Mouse (Mus musculus) CH12.LX (cell line): ENCODE measurements around the gene Grip1. TPM values are rescaled to one million over a fixed set of nuclear protein-coding genes. Genes with fewer than 3 reads are reported as not detected.

Experiments
- DNase-seq: peaks from one replicate; pipeline ENCODE4 v3.0.0-alpha.2; 2013; ENCODE audit errors: extremely low read depth
- H3K27ac ChIP-seq: 2 replicates; pipeline ENCODE4 v1.5.1; 2012; ENCODE audit warnings: low read depth, mild to moderate bottlenecking, control low read depth, moderate library complexity; ENCODE audit not compliant: insufficient read depth
- H3K27me3 ChIP-seq: replicated peaks from 2 replicates; pipeline ENCODE3; 2012; ENCODE audit warnings: inconsistent platforms
- H3K36me3 ChIP-seq, 2 experiments: replicated peaks in 1 of 2; 2 replicates each; pipeline versions ENCODE3 to v1.6.1; 2012; ENCODE audit warnings: inconsistent platforms in 1 of 2, low read length in 1 of 2, mild to moderate bottlenecking in 1 of 2, mixed read lengths in 1 of 2, moderate library complexity in 1 of 2; ENCODE audit not compliant: control insufficient read depth in 1 of 2, insufficient read depth in 1 of 2
- H3K4me1 ChIP-seq, 2 experiments: 2 replicates each; pipeline ENCODE4 v1.6.1; 2012; ENCODE audit warnings: inconsistent platforms in 1 of 2, moderate library complexity in 1 of 2; ENCODE audit not compliant: insufficient read depth in 2 of 2, control insufficient read depth in 1 of 2
- H3K4me2 ChIP-seq: 2 replicates; pipeline ENCODE4 v1.6.1; 2012; ENCODE audit warnings: low read depth, mild to moderate bottlenecking, control low read depth; ENCODE audit not compliant: poor library complexity, insufficient read depth, severe bottlenecking
- H3K4me3 ChIP-seq, 3 experiments: fragments of 150-350 bp in 1 of 3; sonication (generic) in 1 of 3; replicated peaks in 1 of 3; 2 replicates each; pipeline versions ENCODE3 to v1.5.1; 2011 to 2012; ENCODE audit warnings: low read depth in 2 of 3, low read length in 2 of 3, mild to moderate bottlenecking in 2 of 3, moderate library complexity in 2 of 3, control low read depth in 1 of 3, improper control_type of control experiment in 1 of 3, inconsistent platforms in 1 of 3, mixed read lengths in 1 of 3; ENCODE audit not compliant: poor library complexity in 1 of 3
- H3K79me2 ChIP-seq: replicated peaks from 2 replicates; pipeline ENCODE4 v1.6.1; 2012; ENCODE audit warnings: mild to moderate bottlenecking, moderate library complexity; ENCODE audit not compliant: control insufficient read depth, poor library complexity, insufficient read depth, severe bottlenecking; ENCODE audit errors: extremely low read depth
- H3K9ac ChIP-seq: 2 replicates; pipeline ENCODE4 v1.6.1; 2012; ENCODE audit warnings: low read depth, mild to moderate bottlenecking, control low read depth, moderate library complexity; ENCODE audit not compliant: insufficient read depth
- H3K9me3 ChIP-seq: replicated peaks from 2 replicates; pipeline ENCODE3; 2012; ENCODE audit warnings: low read length, inconsistent platforms, mixed read lengths
- BHLHE40 ChIP-seq: IDR thresholded peaks from 2 replicates; pipeline ENCODE4 v1.6.1; 2011; ENCODE audit warnings: mild to moderate bottlenecking, low read depth, low read length, improper control_type of control experiment
- CHD1 ChIP-seq: IDR thresholded peaks from 2 replicates; pipeline ENCODE4 v1.6.1; 2012; ENCODE audit warnings: low read depth, low read length, improper control_type of control experiment, inconsistent platforms
- CHD2 ChIP-seq: IDR thresholded peaks from 2 replicates; pipeline ENCODE4 v1.6.1; 2011; ENCODE audit warnings: low read length, improper control_type of control experiment
- CTCF ChIP-seq, 2 experiments: IDR thresholded peaks in 1 of 2; conservative IDR thresholded peaks in 1 of 2; 2 replicates each; pipeline ENCODE4 v1.5.1; 2011 to 2012; ENCODE audit warnings: low read depth in 2 of 2, low read length in 2 of 2, improper control_type of control experiment in 1 of 2, inconsistent platforms in 1 of 2, mild to moderate bottlenecking in 1 of 2, moderate library complexity in 1 of 2
- E2F4 ChIP-seq: IDR thresholded peaks from 2 replicates; pipeline ENCODE4 v1.6.1; 2011; ENCODE audit warnings: low read depth, low read length, improper control_type of control experiment; ENCODE audit not compliant: insufficient replicate concordance
- ELF1 ChIP-seq: IDR thresholded peaks from 2 replicates; pipeline ENCODE4 v1.6.1; 2014; ENCODE audit warnings: low read depth, mild to moderate bottlenecking, inconsistent platforms, low read length, improper control_type of control experiment
- EP300 ChIP-seq: IDR thresholded peaks from 2 replicates; pipeline ENCODE4 v1.6.1; 2011; ENCODE audit warnings: low read length, improper control_type of control experiment
- ETS1 ChIP-seq: conservative IDR thresholded peaks from 2 replicates; pipeline ENCODE4 v1.6.1; 2012; ENCODE audit warnings: low read depth, mild to moderate bottlenecking, inconsistent platforms, low read length, improper control_type of control experiment, moderate library complexity
- GABPA ChIP-seq: IDR thresholded peaks from 2 replicates; pipeline ENCODE4 v1.6.1; 2012; ENCODE audit warnings: low read depth, low read length, improper control_type of control experiment, inconsistent platforms; ENCODE audit not compliant: insufficient replicate concordance
- HCFC1 ChIP-seq: IDR thresholded peaks from 2 replicates; pipeline ENCODE4 v1.6.1; 2012; ENCODE audit warnings: low read depth, mild to moderate bottlenecking, inconsistent platforms, low read length, improper control_type of control experiment
- IRF4 ChIP-seq: IDR thresholded peaks from 2 replicates; pipeline ENCODE4 v1.6.1; 2014; ENCODE audit warnings: low read depth, mild to moderate bottlenecking, inconsistent platforms, low read length, improper control_type of control experiment
- JUN ChIP-seq: IDR thresholded peaks from 2 replicates; pipeline ENCODE4 v1.6.1; 2011; ENCODE audit warnings: low read depth, mild to moderate bottlenecking, low read length, improper control_type of control experiment, moderate library complexity; ENCODE audit not compliant: insufficient read depth
- JUND ChIP-seq: conservative IDR thresholded peaks from 2 replicates; pipeline ENCODE4 v1.6.1; 2011; ENCODE audit warnings: low read depth, low read length, improper control_type of control experiment
- KAT2A ChIP-seq: IDR thresholded peaks from 2 replicates; pipeline ENCODE4 v1.6.1; 2012; ENCODE audit warnings: low read length, improper control_type of control experiment, inconsistent platforms; ENCODE audit not compliant: insufficient replicate concordance
- MAFK ChIP-seq: IDR thresholded peaks from 2 replicates; pipeline ENCODE4 v1.6.1; 2011; ENCODE audit warnings: low read length, improper control_type of control experiment; ENCODE audit not compliant: insufficient replicate concordance
- MAX ChIP-seq: IDR thresholded peaks from 2 replicates; pipeline ENCODE4 v1.6.1; 2011; ENCODE audit warnings: low read length, improper control_type of control experiment
- MAZ ChIP-seq: IDR thresholded peaks from 2 replicates; pipeline ENCODE4 v1.6.1; 2012; ENCODE audit warnings: low read depth, mild to moderate bottlenecking, inconsistent platforms, low read length, improper control_type of control experiment, moderate library complexity
- MEF2A ChIP-seq: IDR thresholded peaks from 2 replicates; pipeline ENCODE4 v1.6.1; 2014; ENCODE audit warnings: low read depth, mild to moderate bottlenecking, inconsistent platforms, low read length, improper control_type of control experiment, borderline replicate concordance
- MXI1 ChIP-seq: IDR thresholded peaks from 2 replicates; pipeline ENCODE4 v1.6.1; 2011; ENCODE audit warnings: mild to moderate bottlenecking, low read depth, low read length, improper control_type of control experiment
- MYC ChIP-seq: IDR thresholded peaks from 2 replicates; pipeline ENCODE4 v1.6.1; 2011; ENCODE audit warnings: low read depth, mild to moderate bottlenecking, improper control_type of control experiment, low read length
- NELFE ChIP-seq: IDR thresholded peaks from 2 replicates; pipeline ENCODE4 v1.6.1; 2011; ENCODE audit warnings: low read depth, low read length, improper control_type of control experiment
- NRF1 ChIP-seq: IDR thresholded peaks from 2 replicates; pipeline ENCODE4 v1.6.1; 2014; ENCODE audit warnings: low read depth, mild to moderate bottlenecking, inconsistent platforms, low read length, improper control_type of control experiment, moderate library complexity
- PAX5 ChIP-seq: IDR thresholded peaks from 2 replicates; pipeline ENCODE4 v1.6.1; 2012; ENCODE audit warnings: low read length, inconsistent platforms, mixed read lengths
- POLR2A ChIP-seq: IDR thresholded peaks from 2 replicates; pipeline ENCODE4 v1.6.1; 2011; ENCODE audit warnings: low read depth, mild to moderate bottlenecking, improper control_type of control experiment, low read length
- POLR2AphosphoS2 ChIP-seq: IDR thresholded peaks from 2 replicates; pipeline ENCODE4 v1.6.1; 2011; ENCODE audit warnings: low read depth, low read length, improper control_type of control experiment
- RAD21 ChIP-seq: IDR thresholded peaks from 2 replicates; pipeline ENCODE4 v1.6.1; 2011; ENCODE audit warnings: low read depth, mild to moderate bottlenecking, low read length, improper control_type of control experiment, moderate library complexity
- RCOR1 ChIP-seq: conservative IDR thresholded peaks from 2 replicates; pipeline ENCODE4 v1.6.1; 2012; ENCODE audit warnings: low read depth, mild to moderate bottlenecking, inconsistent platforms, low read length, improper control_type of control experiment
- SIN3A ChIP-seq: IDR thresholded peaks from 2 replicates; pipeline ENCODE4 v1.6.1; 2012; ENCODE audit warnings: low read length, improper control_type of control experiment, inconsistent platforms
- SMC3 ChIP-seq: IDR thresholded peaks from 2 replicates; pipeline ENCODE4 v1.6.1; 2011; ENCODE audit warnings: low read depth, low read length, improper control_type of control experiment
- TBP ChIP-seq: conservative IDR thresholded peaks from 2 replicates; pipeline ENCODE4 v1.6.1; 2011; ENCODE audit warnings: low read depth, low read length, improper control_type of control experiment
- TCF12 ChIP-seq: IDR thresholded peaks from 2 replicates; pipeline ENCODE4 v1.6.1; 2014; ENCODE audit warnings: low read depth, mild to moderate bottlenecking, inconsistent platforms, low read length, improper control_type of control experiment
- UBTF ChIP-seq: IDR thresholded peaks from 2 replicates; pipeline ENCODE4 v1.6.1; 2012; ENCODE audit warnings: low read depth, mild to moderate bottlenecking, inconsistent platforms, low read length, improper control_type of control experiment, moderate library complexity
- USF1 ChIP-seq: IDR thresholded peaks from 2 replicates; pipeline ENCODE4 v1.6.1; 2014; ENCODE audit warnings: low read depth, mild to moderate bottlenecking, inconsistent platforms, low read length, improper control_type of control experiment
- USF2 ChIP-seq: conservative IDR thresholded peaks from 2 replicates; pipeline ENCODE4 v1.6.1; 2011; ENCODE audit warnings: low read depth, low read length, improper control_type of control experiment
- ZC3H11A ChIP-seq: IDR thresholded peaks from 2 replicates; pipeline ENCODE4 v1.6.1; 2012; ENCODE audit warnings: low read depth, mild to moderate bottlenecking, inconsistent platforms, low read length, improper control_type of control experiment
- ZKSCAN1 ChIP-seq: IDR thresholded peaks from 2 replicates; pipeline ENCODE4 v1.6.1; 2012; ENCODE audit warnings: low read depth, inconsistent platforms, low read length, improper control_type of control experiment, borderline replicate concordance
- ZMIZ1 ChIP-seq: IDR thresholded peaks from 2 replicates; pipeline ENCODE4 v1.6.1; 2012; ENCODE audit warnings: low read depth, mild to moderate bottlenecking, inconsistent platforms, low read length, improper control_type of control experiment
- ZNF384 ChIP-seq: IDR thresholded peaks from 2 replicates; pipeline ENCODE4 v1.6.1; 2012; ENCODE audit warnings: low read depth, low read length, improper control_type of control experiment, inconsistent platforms
- dilution Hi-C: fragments of 300-500 bp; cut with MboI; formaldehyde crosslinking; loops from 2 replicates; pipeline ENCODE4 v1.14.3; 2020; ENCODE audit warnings: low sequenced_read_pairs; ENCODE audit not compliant: extremely low pct_unique_long_range_greater_than_20kb, extremely low pct_ligation_motif_present
- in situ Hi-C: fragments of 300-500 bp; cut with MboI; formaldehyde crosslinking; loops from 3 replicates; pipeline ENCODE4 v1.14.3; 2019; ENCODE audit warnings: low sequenced_read_pairs, low pct_ligation_motif_present, low pct_unique_long_range_greater_than_20kb, mixed read lengths
- polyA plus RNA-seq: library from polyadenylated mRNA; unstranded; fragments of >175 nt; gene quantifications from 2 replicates; pipeline ENCODE4 v1.2.1, GENCODE M21; 2012; ENCODE audit warnings: low read depth; ENCODE audit not compliant: insufficient read length
- total RNA-seq, 2 experiments: library from RNA; depleted of rRNA; stranded (reverse); fragments of 300-350 nt in 1 of 2; fragments of >200 nt in 1 of 2; gene quantifications; 2 replicates each; pipeline ENCODE4 v1.2.3; 2012 to 2014

Gene Grip1
- total and polyA plus RNA-seq, 3 experiments, result 0.09 to 0.33 (median 0.13) TPM

- TF ChIP-seq EP300, result no peak
- no peak for TF ChIP-seq ETS1
- no peak for TF ChIP-seq ZMIZ1
- TF ChIP-seq CHD2, result peak; percentile 81; the same call in 1 of the 2 replicates
- no peak for TF ChIP-seq KAT2A
- no peak for TF ChIP-seq POLR2AphosphoS2
- no peak for TF ChIP-seq E2F4
- TF ChIP-seq SIN3A, result no peak; the same call in 1 of the 2 replicates
- no peak for TF ChIP-seq RCOR1
- TF ChIP-seq ZC3H11A, result no peak
- TF ChIP-seq TBP, result peak; percentile 29; the same call in 1 of the 2 replicates
- no peak for TF ChIP-seq ZKSCAN1
- no peak for TF ChIP-seq BHLHE40
- peak; percentile 41; the same call in 1 of the 2 replicates for TF ChIP-seq POLR2A
- no peak for TF ChIP-seq ELF1
- no peak for TF ChIP-seq JUND
- TF ChIP-seq GABPA, result no peak
- TF ChIP-seq PAX5, result no peak
- TF ChIP-seq MXI1, result no peak; the same call in 1 of the 2 replicates
- TF ChIP-seq RAD21, result no peak
- no peak for TF ChIP-seq NELFE
- no peak for TF ChIP-seq HCFC1
- no peak for TF ChIP-seq MEF2A
- TF ChIP-seq SMC3, result no peak
- no peak for TF ChIP-seq NRF1
- TF ChIP-seq CTCF (conservative IDR thresholded peaks at IDR 0.05 in 1 of 2, IDR thresholded peaks at IDR 0.05 in 1 of 2; ENCODE audit: low read depth in 2 of 2, low read length in 2 of 2), result no peak
- no peak for TF ChIP-seq UBTF
- peak; percentile 71; the same call in 1 of the 2 replicates for TF ChIP-seq MAZ
- 0 out of 2 replicates have a peak, but pooled peaks have one; percentile 17 for TF ChIP-seq TCF12
- TF ChIP-seq MAX, result no peak
- TF ChIP-seq USF1, result no peak
- TF ChIP-seq JUN, result no peak
- TF ChIP-seq MAFK, result no peak
- TF ChIP-seq IRF4, result no peak
- no peak for TF ChIP-seq USF2
- TF ChIP-seq ZNF384, result no peak
- no peak for TF ChIP-seq MYC
- no peak for TF ChIP-seq CHD1
- H3K4me1 ChIP-seq, result peaks cover 6 to 21% of the 10 kb centered on the region in 2 experiments
- in situ Hi-C loops, result no loop called here
- H3K9me3 ChIP-seq, result no peaks in the 10 kb centered on the region
- H3K36me3 ChIP-seq, result no peaks in the 10 kb centered on the region
- dilution Hi-C loops, result no loop called here
- H3K9ac ChIP-seq, result peak overlapping the region; percentile 71
- DNase-seq, result peak; percentile 67
- H3K27me3 ChIP-seq, result no peaks in the 10 kb centered on the region
- peak overlapping the region; percentile 93 for H3K4me2 ChIP-seq
- H3K27ac ChIP-seq, result no peak overlapping the region
- H3K4me3 ChIP-seq, result peak overlapping the region in 1 of 3 experiments; percentile 26
- no peaks in the 10 kb centered on the region for H3K79me2 ChIP-seq
These were observed 377.5 kb downstream of the Grip1 start for GRCm38 (mm10) chr10:119831086-119831485.
